Mouse (Mus musculus) embryonic facial prominence, embryonic 13.5 days (tissue): Measurements from ENCODE around the gene Plekhm3. TPM values are rescaled to one million over a fixed set of nuclear protein-coding genes. Genes with fewer than 3 reads are reported as not detected.

Source experiments
- ATAC-seq: fragments of 200-750 bp; cut with Nextera tagmentation; 2 replicates; pipeline ENCODE4 v1.8.0; 2017; ENCODE audit warnings: low read depth; ENCODE audit not compliant: insufficient number of reproducible peaks, insufficient read depth, low FRiP score, low TSS enrichment
- H3K27ac ChIP-seq: fragments of 300-500 bp; sonication (generic); 2 replicates; pipeline ENCODE4 v1.5.1; 2015; ENCODE audit warnings: moderate library complexity, mild to moderate bottlenecking, inconsistent platforms
- H3K27me3 ChIP-seq: fragments of 300-500 bp; sonication (generic); 2 replicates; pipeline ENCODE4 v1.6.1; 2015; ENCODE audit warnings: mild to moderate bottlenecking, inconsistent platforms
- H3K36me3 ChIP-seq: fragments of 300-500 bp; sonication (generic); 2 replicates; pipeline ENCODE4 v1.6.1; 2015; ENCODE audit warnings: mild to moderate bottlenecking, inconsistent platforms
- H3K4me1 ChIP-seq: fragments of 300-500 bp; sonication (generic); 2 replicates; pipeline ENCODE4 v1.6.1; 2015; ENCODE audit warnings: inconsistent platforms
- H3K4me2 ChIP-seq: fragments of 300-500 bp; sonication (generic); 2 replicates; pipeline ENCODE4 v1.6.1; 2015; ENCODE audit warnings: moderate library complexity, mild to moderate bottlenecking, inconsistent platforms
- H3K4me3 ChIP-seq: fragments of 300-500 bp; sonication (generic); 2 replicates; pipeline ENCODE4 v1.5.1; 2015; ENCODE audit warnings: mild to moderate bottlenecking, inconsistent platforms
- H3K9ac ChIP-seq: fragments of 300-500 bp; sonication (generic); 2 replicates; pipeline ENCODE4 v1.6.1; 2015; ENCODE audit warnings: mild to moderate bottlenecking, inconsistent platforms
- H3K9me3 ChIP-seq: fragments of 300-500 bp; sonication (generic); 2 replicates; pipeline ENCODE4 v1.6.1; 2016; ENCODE audit warnings: inconsistent platforms
- WGBS: fragments of 180-500 bp; shearing (Covaris S2); methylation state at CpG from one replicate; pipeline ENCODE4 v1.1.7; 2015; ENCODE audit warnings: mixed read lengths; 5-methylcytosine and 5-hydroxymethylcytosine counted together
- polyA plus RNA-seq: library from polyadenylated mRNA; unstranded; fragments of >200 nt; fragmentation: Nextera tagmentation; extraction: Ambion mirVana; gene quantifications from 2 replicates; pipeline ENCODE4 v1.2.1, GENCODE M21; 2015

The Plekhm3 gene
- polyA plus RNA-seq, 1 experiment from 2014 or later = 8.7 TPM

- Histone ChIP-seq H3K4me1 (peaks cover 5% of the 10 kb centered on the region; the same call in 1 of the 2 replicates), H3K4me3 (no peak overlapping the region), H3K27ac (no peak overlapping the region), H3K27me3 (no peaks in the 10 kb centered on the region), H3K36me3 (no peaks in the 10 kb centered on the region), H3K9me3 (no peaks in the 10 kb centered on the region), H3K9ac (no peak overlapping the region), H3K4me2 (no peak overlapping the region)
- WGBS = 96% methylated on average over 2 of the region's 2 CpGs
- ATAC-seq = no peak
Observed at GRCm38 (mm10) chr1:64813182-64813581, 143.4 kb downstream of the Plekhm3 start.

- Histone ChIP-seq H3K36me3 (no peaks in the 10 kb centered on the region), H3K4me3 (no peak overlapping the region), H3K4me2 (no peak overlapping the region), H3K27me3 (no peaks in the 10 kb centered on the region), H3K9ac (no peak overlapping the region), H3K4me1 (peaks cover 5% of the 10 kb centered on the region; the same call in 1 of the 2 replicates), H3K9me3 (no peaks in the 10 kb centered on the region), H3K27ac (no peak overlapping the region)
- WGBS = 96% methylated on average over 1 of the region's 1 CpGs
- ATAC-seq = no peak
Observed at GRCm38 (mm10) chr1:64811956-64812355, 144.7 kb downstream of the Plekhm3 start.

- H3K4me1 ChIP-seq = peaks cover 5% of the 10 kb centered on the region; the same call in 1 of the 2 replicates
- no peak overlapping the region for H3K9ac ChIP-seq
- WGBS = 53% methylated on average over 2 of the region's 2 CpGs
- H3K27ac ChIP-seq = no peak overlapping the region
- no peaks in the 10 kb centered on the region for H3K36me3 ChIP-seq
- H3K27me3 ChIP-seq = no peaks in the 10 kb centered on the region
- H3K4me3 ChIP-seq = no peak overlapping the region
- no peak overlapping the region for H3K4me2 ChIP-seq
- no peaks in the 10 kb centered on the region for H3K9me3 ChIP-seq
- 0 out of 2 replicates have a peak, but pooled peaks have one; percentile 67 for ATAC-seq
Observed at GRCm38 (mm10) chr1:64809085-64809484, 147.5 kb downstream of the Plekhm3 start.

- 60% methylated on average over 1 of the region's 1 CpGs for WGBS
- H3K27me3 ChIP-seq = no peaks in the 10 kb centered on the region
Observed at GRCm38 (mm10) chr1:64807766-64808165, 148.9 kb downstream of the Plekhm3 start.

GRCm38 (mm10) chr1:64805217-64805616, 151.4 kb downstream of the Plekhm3 start:
- H3K36me3 ChIP-seq = no peaks in the 10 kb centered on the region
- H3K27ac ChIP-seq = no peak overlapping the region
- ATAC-seq = no peak
- no peaks in the 10 kb centered on the region for H3K27me3 ChIP-seq
- peaks cover 8% of the 10 kb centered on the region for H3K4me1 ChIP-seq
- H3K9me3 ChIP-seq = no peaks in the 10 kb centered on the region
- H3K9ac ChIP-seq = no peak overlapping the region
- H3K4me3 ChIP-seq = no peak overlapping the region
- 46% methylated on average over 2 of the region's 2 CpGs for WGBS
- no peak overlapping the region for H3K4me2 ChIP-seq

More at GRCm38 (mm10) chr1:64807766-64808165, 148.9 kb downstream of the Plekhm3 start:
- Histone ChIP-seq H3K27ac (no peak overlapping the region), H3K4me1 (peaks cover 8% of the 10 kb centered on the region), H3K9me3 (no peaks in the 10 kb centered on the region), H3K9ac (no peak overlapping the region), H3K36me3 (no peaks in the 10 kb centered on the region), H3K4me2 (no peak overlapping the region), H3K4me3 (no peak overlapping the region)
- no peak for ATAC-seq

GRCm38 (mm10) chr1:64802631-64803030, 154.0 kb downstream of the Plekhm3 start:
- Histone ChIP-seq H3K4me2 (no peak overlapping the region), H3K27ac (no peak overlapping the region), H3K36me3 (no peaks in the 10 kb centered on the region), H3K4me1 (peaks cover 3% of the 10 kb centered on the region; the same call in 1 of the 2 replicates), H3K9ac (no peak overlapping the region), H3K4me3 (no peak overlapping the region), H3K27me3 (no peaks in the 10 kb centered on the region), H3K9me3 (no peaks in the 10 kb centered on the region)
- whole genome bisulfite sequencing = 42% methylated on average over 6 of the region's 6 CpGs
- ATAC-seq = no peak

GRCm38 (mm10) chr1:64797621-64798020, 159.0 kb downstream of the Plekhm3 start:
- peaks cover 8% of the 10 kb centered on the region for H3K4me1 ChIP-seq
- no peak overlapping the region for H3K27ac ChIP-seq
- H3K4me2 ChIP-seq = no peak overlapping the region
- 88% methylated on average over 3 of the region's 3 CpGs for WGBS
- no peak overlapping the region for H3K9ac ChIP-seq
- no peak overlapping the region for H3K4me3 ChIP-seq
- ATAC-seq = no peak
- H3K27me3 ChIP-seq = no peaks in the 10 kb centered on the region
- no peaks in the 10 kb centered on the region for H3K9me3 ChIP-seq
- H3K36me3 ChIP-seq = peaks cover 10% of the 10 kb centered on the region

GRCm38 (mm10) chr1:64796867-64797582, 159.6 kb downstream of the Plekhm3 start:
- H3K4me3 ChIP-seq = no peak overlapping the region
- whole genome bisulfite sequencing = 78% methylated on average over 6 of the region's 6 CpGs
- H3K4me1 ChIP-seq = peaks cover 14% of the 10 kb centered on the region
- peaks cover 10% of the 10 kb centered on the region for H3K36me3 ChIP-seq
- no peak overlapping the region for H3K27ac ChIP-seq
- no peak overlapping the region for H3K4me2 ChIP-seq
- no peaks in the 10 kb centered on the region for H3K27me3 ChIP-seq
- ATAC-seq = no peak
- no peaks in the 10 kb centered on the region for H3K9me3 ChIP-seq
- H3K9ac ChIP-seq = no peak overlapping the region

GRCm38 (mm10) chr1:64795284-64796040, 161.2 kb downstream of the Plekhm3 start:
- H3K27ac ChIP-seq = no peak overlapping the region
- peaks cover 10% of the 10 kb centered on the region for H3K36me3 ChIP-seq
- H3K9ac ChIP-seq = no peak overlapping the region
- H3K27me3 ChIP-seq = no peaks in the 10 kb centered on the region
- WGBS = 70% methylated on average over 8 of the region's 8 CpGs
- no peaks in the 10 kb centered on the region for H3K9me3 ChIP-seq
- no peak overlapping the region for H3K4me2 ChIP-seq
- no peak overlapping the region for H3K4me3 ChIP-seq
- H3K4me1 ChIP-seq = peaks cover 25% of the 10 kb centered on the region
- ATAC-seq = no peak

GRCm38 (mm10) chr1:64794096-64794495, 162.5 kb downstream of the Plekhm3 start:
- Histone ChIP-seq H3K9me3 (no peaks in the 10 kb centered on the region), H3K36me3 (peaks cover 10% of the 10 kb centered on the region), H3K27me3 (no peaks in the 10 kb centered on the region), H3K4me3 (no peak overlapping the region), H3K4me2 (no peak overlapping the region), H3K27ac (no peak overlapping the region), H3K4me1 (peaks cover 25% of the 10 kb centered on the region), H3K9ac (no peak overlapping the region)
- no peak for ATAC-seq
- 92% methylated on average over 11 of the region's 11 CpGs for WGBS

- ATAC-seq = no peak
- Histone ChIP-seq H3K9me3 (no peaks in the 10 kb centered on the region), H3K9ac (no peak overlapping the region), H3K36me3 (peaks cover 10% of the 10 kb centered on the region), H3K27me3 (no peaks in the 10 kb centered on the region), H3K4me3 (no peak overlapping the region), H3K4me1 (peaks cover 25% of the 10 kb centered on the region), H3K27ac (peak overlapping the region; percentile 57), H3K4me2 (no peak overlapping the region)
- WGBS = 81% methylated on average over 4 of the region's 4 CpGs
Observed at GRCm38 (mm10) chr1:64793234-64793530, 163.4 kb downstream of the Plekhm3 start.
